Mouse (Mus musculus) hindbrain, embryonic 16.5 days (tissue): ENCODE measurements around the gene Myo16. TPM values are rescaled to one million over a fixed set of nuclear protein-coding genes. Genes with fewer than 3 reads are reported as not detected.

Experiments
- ATAC-seq: fragments of 200-750 bp; cut with Nextera tagmentation; 2 replicates; pipeline ENCODE4 v1.8.0; 2017; ENCODE audit warnings: moderate TSS enrichment, moderate library complexity
- H3K27ac ChIP-seq: fragments of 300-500 bp; sonication (generic); 2 replicates; pipeline ENCODE4 v1.5.1; 2014; ENCODE audit warnings: low read depth, mild to moderate bottlenecking, control low read depth, low read length, moderate library complexity
- H3K27me3 ChIP-seq: fragments of 300-500 bp; sonication (generic); replicated peaks from 2 replicates; pipeline ENCODE4 v1.6.1; 2014; ENCODE audit warnings: low read length; ENCODE audit not compliant: control insufficient read depth, insufficient read depth
- H3K36me3 ChIP-seq: fragments of 300-500 bp; sonication (generic); 2 replicates; pipeline ENCODE4 v1.6.1; 2014; ENCODE audit warnings: mild to moderate bottlenecking, low read length, moderate library complexity, mixed read lengths; ENCODE audit not compliant: control insufficient read depth, insufficient read depth
- H3K4me1 ChIP-seq: fragments of 300-500 bp; sonication (generic); 2 replicates; pipeline ENCODE4 v1.6.1; 2014; ENCODE audit warnings: low read depth, low read length; ENCODE audit not compliant: control insufficient read depth, insufficient read depth
- H3K4me2 ChIP-seq: fragments of 300-500 bp; sonication (generic); 2 replicates; pipeline ENCODE4 v1.6.1; 2014; ENCODE audit warnings: mild to moderate bottlenecking, low read length, control low read depth, moderate library complexity
- H3K4me3 ChIP-seq: fragments of 300-500 bp; sonication (generic); 2 replicates; pipeline ENCODE4 v1.5.1; 2014; ENCODE audit warnings: mild to moderate bottlenecking, low read length, control low read depth, moderate library complexity
- H3K9ac ChIP-seq: fragments of 300-500 bp; sonication (generic); 2 replicates; pipeline ENCODE4 v1.6.1; 2014; ENCODE audit warnings: low read depth, mild to moderate bottlenecking, control low read depth, low read length, moderate library complexity
- H3K9me3 ChIP-seq: fragments of 300-500 bp; sonication (generic); 2 replicates; pipeline ENCODE4 v1.6.1; 2014; ENCODE audit warnings: mild to moderate bottlenecking, low read length, moderate library complexity; ENCODE audit not compliant: control insufficient read depth
- WGBS: fragments of 180-500 bp; shearing (Covaris S2); extraction: QIAGEN DNeasy Blood & Tissue Kit; methylation state at CpG from one replicate; pipeline ENCODE4 v1.1.7; 2014; 5-methylcytosine and 5-hydroxymethylcytosine counted together
- polyA plus RNA-seq: library from polyadenylated mRNA; unstranded; fragments of >200 nt; fragmentation: Nextera tagmentation; extraction: Ambion mirVana; gene quantifications from 2 replicates; pipeline ENCODE4 v1.2.1, GENCODE M21; 2015

The Myo16 gene
- polyA plus RNA-seq, 1 experiment from 2014 or later: 6.1 TPM

DNA sequence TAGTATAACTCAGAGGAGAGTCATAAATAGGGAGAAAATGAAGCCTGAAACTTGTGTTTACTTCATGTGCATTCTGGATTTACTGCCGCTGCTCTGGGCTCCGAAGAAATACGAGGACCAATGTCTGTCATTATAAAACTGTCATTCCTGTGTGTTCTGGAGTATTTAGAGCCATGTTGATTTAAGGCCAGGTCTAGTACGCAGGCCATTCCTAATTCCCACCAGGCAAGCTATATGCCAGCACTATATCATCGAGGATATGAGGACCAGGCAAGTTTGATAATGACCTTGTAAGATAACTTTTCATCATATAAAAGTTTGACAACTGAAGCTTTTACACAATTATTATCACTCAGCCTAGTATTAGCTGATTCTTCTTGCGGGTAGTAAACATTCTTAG is 153.6 kb downstream of the Myo16 start:
- H3K9me3 ChIP-seq: no peaks in the 10 kb centered on the region
- no peak overlapping the region for H3K4me2 ChIP-seq
- H3K9ac ChIP-seq: no peak overlapping the region
- H3K27me3 ChIP-seq: no peaks in the 10 kb centered on the region
- H3K27ac ChIP-seq: no peak overlapping the region
- no peak for ATAC-seq
- H3K4me3 ChIP-seq: no peak overlapping the region
- H3K36me3 ChIP-seq: no peaks in the 10 kb centered on the region
- H3K4me1 ChIP-seq: peaks cover 5% of the 10 kb centered on the region
- 82% methylated on average over 6 of the region's 6 CpGs for WGBS

DNA sequence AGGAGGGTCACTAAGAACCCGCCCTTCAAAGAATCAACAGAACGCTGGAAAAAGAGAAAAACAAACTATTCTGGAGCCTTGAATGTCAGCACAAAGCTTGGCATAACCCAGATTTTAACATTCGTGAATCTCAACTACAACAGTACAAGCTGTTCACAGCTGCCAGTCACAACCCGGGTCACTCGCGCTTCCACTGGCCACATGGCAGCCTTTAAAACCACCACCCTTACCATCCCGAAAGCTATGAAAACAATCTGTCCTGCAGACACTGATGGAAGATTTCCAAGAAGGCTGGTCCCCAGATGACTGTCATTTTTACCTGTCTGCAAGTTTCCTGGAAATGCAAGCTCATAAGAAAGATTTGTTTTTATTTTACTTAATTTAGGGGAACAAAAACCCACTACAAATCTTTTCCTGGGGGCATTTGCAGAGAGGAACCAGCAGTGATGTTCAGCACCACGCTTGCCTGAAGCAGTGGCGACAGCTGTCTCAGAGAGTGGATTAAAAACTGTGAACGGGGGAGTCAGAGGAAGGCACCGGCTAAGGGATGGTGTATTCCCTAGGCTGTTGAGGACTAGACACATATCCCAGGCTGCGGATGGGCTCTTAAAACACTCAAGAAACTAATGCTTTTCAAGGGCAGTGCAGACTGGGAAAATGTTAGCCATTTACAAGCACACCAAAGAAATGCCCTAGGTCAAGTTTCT is 154.2 kb downstream of the Myo16 start:
- Histone ChIP-seq H3K36me3 (no peaks in the 10 kb centered on the region), H3K4me3 (no peak overlapping the region), H3K4me2 (no peak overlapping the region), H3K4me1 (peaks cover 5% of the 10 kb centered on the region), H3K27me3 (no peaks in the 10 kb centered on the region), H3K27ac (no peak overlapping the region), H3K9ac (no peak overlapping the region), H3K9me3 (no peaks in the 10 kb centered on the region)
- 54% methylated on average over 12 of the region's 12 CpGs for WGBS
- no peak for ATAC-seq

DNA sequence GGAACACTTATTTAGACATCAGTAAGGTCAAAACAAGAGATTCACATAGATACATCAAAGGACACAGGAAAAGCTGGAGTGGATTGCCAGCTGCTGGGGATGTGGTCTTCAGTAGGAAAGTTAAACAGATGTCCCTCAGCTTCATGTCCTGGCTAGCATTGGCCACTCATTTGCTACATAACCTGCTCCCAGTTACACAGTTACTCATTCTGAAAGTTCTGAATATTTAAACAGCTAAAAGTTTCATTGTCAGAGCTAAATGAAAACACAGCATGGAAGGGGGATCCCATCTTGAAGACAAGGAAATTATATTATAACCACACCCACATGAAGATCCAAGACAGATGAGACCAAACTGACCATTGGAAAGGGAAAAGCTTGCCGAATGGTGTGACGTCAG is 156.8 kb downstream of the Myo16 start:
- Histone ChIP-seq H3K9me3 (no peaks in the 10 kb centered on the region), H3K27me3 (no peaks in the 10 kb centered on the region), H3K36me3 (no peaks in the 10 kb centered on the region), H3K9ac (no peak overlapping the region), H3K4me3 (no peak overlapping the region), H3K4me1 (peaks cover 2% of the 10 kb centered on the region), H3K27ac (no peak overlapping the region), H3K4me2 (no peak overlapping the region)
- WGBS: 81% methylated on average over 2 of the region's 2 CpGs
- ATAC-seq: no peak

DNA sequence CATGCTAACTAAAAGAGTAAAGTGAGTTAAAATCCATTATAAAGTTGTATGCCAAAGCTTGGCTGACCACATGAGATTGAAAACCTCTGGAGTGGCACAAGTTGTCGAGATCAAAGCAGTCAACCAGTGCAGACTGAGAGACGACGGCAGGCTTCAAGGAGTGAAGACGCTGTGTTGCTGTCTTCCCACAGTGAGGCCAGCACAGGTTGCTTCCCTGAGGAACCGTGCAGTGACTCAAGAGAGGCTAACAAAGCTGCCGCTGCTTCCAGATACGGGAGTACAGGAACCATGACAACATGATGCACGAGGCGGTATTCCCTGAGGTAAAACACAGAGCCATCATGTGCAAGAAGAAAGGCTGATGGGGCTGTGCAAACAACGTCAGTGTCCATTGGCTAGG is 158.6 kb downstream of the Myo16 start:
- Histone ChIP-seq H3K4me1 (peaks cover 2% of the 10 kb centered on the region), H3K27me3 (no peaks in the 10 kb centered on the region), H3K27ac (no peak overlapping the region), H3K36me3 (no peaks in the 10 kb centered on the region), H3K9me3 (no peaks in the 10 kb centered on the region), H3K4me2 (no peak overlapping the region), H3K4me3 (no peak overlapping the region), H3K9ac (no peak overlapping the region)
- 41% methylated on average over 10 of the region's 10 CpGs for WGBS
- ATAC-seq: no peak

DNA sequence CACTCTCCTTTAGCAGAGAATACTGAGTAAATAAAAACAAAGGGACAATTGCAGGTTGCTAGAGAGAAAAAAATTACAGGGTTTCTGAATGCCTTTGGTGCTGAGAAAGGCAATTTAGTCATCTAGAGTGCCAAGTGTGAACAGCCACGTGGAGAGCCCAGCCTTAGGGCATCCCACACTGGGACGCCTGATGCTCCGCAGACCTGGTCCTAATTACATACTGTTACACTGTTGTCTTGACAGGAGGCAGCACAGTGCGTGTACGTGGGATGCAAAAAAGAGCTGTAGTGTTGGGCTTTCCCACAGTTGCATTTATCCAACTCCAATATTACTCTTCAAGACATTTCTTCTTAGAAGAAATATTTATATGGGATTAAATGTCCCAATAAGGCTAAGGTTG is 162.5 kb downstream of the Myo16 start:
- no peaks in the 10 kb centered on the region for H3K9me3 ChIP-seq
- no peak overlapping the region for H3K4me2 ChIP-seq
- H3K27me3 ChIP-seq: no peaks in the 10 kb centered on the region
- 56% methylated on average over 5 of the region's 5 CpGs for WGBS
- no peak for ATAC-seq
- no peaks in the 10 kb centered on the region for H3K36me3 ChIP-seq
- H3K9ac ChIP-seq: no peak overlapping the region
- no peak overlapping the region for H3K27ac ChIP-seq
- H3K4me1 ChIP-seq: no peaks in the 10 kb centered on the region
- no peak overlapping the region for H3K4me3 ChIP-seq

DNA sequence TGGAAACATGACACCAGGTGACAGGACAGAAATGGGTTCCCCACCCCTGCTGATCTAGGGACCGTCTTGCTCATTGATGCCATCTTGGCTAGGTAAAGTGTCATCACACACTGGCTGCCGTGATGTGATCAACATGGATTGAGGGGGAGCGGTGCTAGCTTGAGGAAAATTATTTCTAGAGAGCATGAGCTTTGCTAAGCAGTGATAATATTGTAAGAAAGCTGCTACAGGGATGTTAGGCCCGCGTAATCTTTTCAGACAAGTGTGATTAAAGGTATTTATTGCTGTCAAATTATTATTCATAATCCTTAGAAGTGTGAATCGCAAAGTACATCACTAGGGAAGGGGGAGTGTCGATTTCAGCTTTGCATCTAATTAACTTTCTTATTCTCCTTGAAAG is 164.4 kb downstream of the Myo16 start:
- 75% methylated on average over 7 of the region's 7 CpGs for WGBS

DNA sequence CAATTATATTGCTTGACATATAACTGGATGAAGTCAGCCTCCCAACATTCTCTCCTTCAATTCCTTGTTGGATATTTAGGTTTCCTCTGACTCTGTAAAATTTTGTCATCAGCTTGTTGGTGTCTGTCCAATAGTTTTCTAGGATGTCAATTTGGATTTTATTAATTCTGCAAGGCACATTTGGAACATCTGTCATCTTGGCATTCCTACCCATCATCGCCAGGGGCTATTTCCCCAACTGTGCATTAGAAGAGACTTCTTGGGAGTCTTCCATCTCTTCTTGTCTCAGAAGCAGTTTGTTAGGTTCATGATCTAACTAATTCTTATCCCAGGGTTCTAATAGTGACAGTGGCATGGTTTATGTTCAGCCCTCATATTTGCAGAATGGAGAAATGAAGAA is 196.7 kb downstream of the Myo16 start:
- no peaks in the 10 kb centered on the region for H3K27me3 ChIP-seq
- WGBS: 59% methylated on average over 1 of the region's 1 CpGs
- no peak for ATAC-seq

More for the DNA sequence above, 164.4 kb downstream of the Myo16 start:
- no peak for ATAC-seq
- Histone ChIP-seq H3K27me3 (no peaks in the 10 kb centered on the region), H3K4me2 (no peak overlapping the region), H3K36me3 (no peaks in the 10 kb centered on the region), H3K4me1 (no peaks in the 10 kb centered on the region), H3K27ac (no peak overlapping the region), H3K9ac (no peak overlapping the region), H3K4me3 (no peak overlapping the region), H3K9me3 (no peaks in the 10 kb centered on the region)

DNA sequence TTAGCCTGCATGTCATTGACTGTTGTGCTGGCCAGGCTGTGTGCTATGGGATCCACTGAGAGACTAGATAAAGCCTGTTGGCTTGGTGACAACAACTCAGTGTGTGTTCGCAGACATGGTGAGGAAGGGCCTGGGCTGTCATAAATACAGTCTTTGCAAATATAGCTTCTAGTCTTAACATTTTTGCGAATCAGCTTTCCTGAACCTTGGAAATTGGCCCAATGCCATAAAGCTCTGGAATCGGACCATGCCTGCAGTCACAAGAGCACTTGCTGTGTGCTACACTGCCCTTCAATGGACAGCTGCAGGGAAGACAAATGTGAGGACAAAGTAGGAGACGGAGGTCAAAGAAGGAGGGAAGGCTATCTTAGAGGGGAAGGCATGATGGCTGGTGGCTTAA is 205.0 kb downstream of the Myo16 start:
- peaks cover 1% of the 10 kb centered on the region; the same call in 1 of the 2 replicates for H3K4me1 ChIP-seq
- no peaks in the 10 kb centered on the region for H3K9me3 ChIP-seq
- H3K4me3 ChIP-seq: no peak overlapping the region
- no peak overlapping the region for H3K4me2 ChIP-seq
- no peak overlapping the region for H3K27ac ChIP-seq
- WGBS: 65% methylated on average over 4 of the region's 4 CpGs
- H3K27me3 ChIP-seq: no peaks in the 10 kb centered on the region
- no peak overlapping the region for H3K9ac ChIP-seq
- ATAC-seq: no peak
- H3K36me3 ChIP-seq: no peaks in the 10 kb centered on the region

More for the DNA sequence above, 196.7 kb downstream of the Myo16 start:
- Histone ChIP-seq H3K9ac (no peak overlapping the region), H3K4me2 (no peak overlapping the region), H3K4me1 (no peaks in the 10 kb centered on the region), H3K36me3 (no peaks in the 10 kb centered on the region), H3K9me3 (no peaks in the 10 kb centered on the region), H3K27ac (no peak overlapping the region), H3K4me3 (no peak overlapping the region)

DNA sequence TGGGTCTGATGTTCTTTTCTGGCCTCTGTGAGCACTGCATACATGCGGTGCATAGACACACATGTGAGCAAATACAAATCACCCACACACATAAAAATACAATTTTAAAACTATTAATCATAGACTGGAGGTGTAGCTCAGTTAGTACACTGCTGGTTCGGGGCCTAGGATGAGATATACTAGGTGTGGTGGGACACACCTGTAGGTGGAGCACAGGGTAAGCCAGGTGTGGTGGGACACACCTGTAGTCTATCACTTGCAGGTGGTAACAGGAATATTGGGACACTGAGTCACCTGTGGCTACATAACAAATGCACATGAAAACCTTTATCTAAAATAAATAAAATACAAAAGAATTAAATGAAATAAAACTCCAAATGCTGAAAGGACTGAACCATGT is 209.2 kb downstream of the Myo16 start:
- no peaks in the 10 kb centered on the region for H3K9me3 ChIP-seq
- no peak overlapping the region for H3K4me3 ChIP-seq
- ATAC-seq: no peak
- H3K9ac ChIP-seq: no peak overlapping the region
- H3K4me2 ChIP-seq: no peak overlapping the region
- no peak overlapping the region for H3K27ac ChIP-seq
- H3K4me1 ChIP-seq: peaks cover 2% of the 10 kb centered on the region; the same call in 1 of the 2 replicates
- H3K27me3 ChIP-seq: no peaks in the 10 kb centered on the region
- no peaks in the 10 kb centered on the region for H3K36me3 ChIP-seq
- 93% methylated on average over 2 of the region's 2 CpGs for WGBS
